18 mouse cellular contexts compared by ENCODE assay signal in genomic region chr3:109355158-109355557, GRCm38 (mm10).
"Had no signal": no experiment of that assay in that cellular context is flagged by ENCODE, and none has a peak within 500 bp of the region (broad histone marks: within the 10 kb centered on the region; RNA-seq: fewer than 3 reads in every experiment).

No protein-coding gene starts in this region.

- H3K27ac ChIP-seq: liver, embryonic 13.5 days; liver, embryonic 15.5 days; lung, embryonic 15.5 days; macrophage; midbrain, embryonic 13.5 days; midbrain, embryonic 15.5 days; neural tube, embryonic 13.5 days had no signal

- DNase-seq: liver, embryonic 13.5 days; liver, postnatal 0 days; lung, postnatal 14 days; lung, postnatal 36 days; retina, postnatal 1 day; right cerebral cortex, adult 18-20 months; thymus, adult 18-20 months; thymus, postnatal 14 days; thymus, postnatal 36 days had no signal

- H3K9me3 ChIP-seq: liver, embryonic 13.5 days; liver, embryonic 15.5 days; lung, embryonic 15.5 days; megakaryocyte, embryonic 14.5 days; midbrain, embryonic 13.5 days; midbrain, embryonic 15.5 days; neural tube, embryonic 13.5 days had no signal

- H3K4me1 ChIP-seq: midbrain, embryonic 15.5 days had no signal

- ATAC-seq: liver, postnatal 0 days; lung, postnatal 0 days; midbrain, embryonic 13.5 days; midbrain, embryonic 15.5 days had no signal

- H3K4me3 ChIP-seq: liver, embryonic 13.5 days; liver, embryonic 15.5 days; lung, embryonic 15.5 days; megakaryocyte, embryonic 14.5 days; midbrain, embryonic 13.5 days; midbrain, embryonic 15.5 days; neural tube, embryonic 13.5 days had no signal

- H3K4me2 ChIP-seq: liver, embryonic 13.5 days; liver, embryonic 15.5 days; lung, embryonic 15.5 days; midbrain, embryonic 11.5 days; midbrain, embryonic 13.5 days; midbrain, embryonic 15.5 days; neural tube, embryonic 13.5 days had no signal

- H3K9ac ChIP-seq: liver, embryonic 13.5 days; liver, embryonic 15.5 days; liver, postnatal 0 days; lung, embryonic 15.5 days; midbrain, embryonic 13.5 days; midbrain, embryonic 15.5 days; neural tube, embryonic 13.5 days had no signal

- H3K27me3 ChIP-seq: liver, embryonic 13.5 days; liver, embryonic 15.5 days; lung, embryonic 15.5 days; megakaryocyte, embryonic 14.5 days; midbrain, embryonic 13.5 days; midbrain, embryonic 15.5 days; neural tube, embryonic 13.5 days had no signal

- H3K36me3 ChIP-seq: liver, embryonic 13.5 days; liver, embryonic 15.5 days; lung, embryonic 15.5 days; midbrain, embryonic 13.5 days; midbrain, embryonic 15.5 days; neural tube, embryonic 13.5 days had no signal
